Mouse (Mus musculus) heart, embryonic 15.5 days (tissue): ENCODE data around the gene Gm9970. TPM values are rescaled to one million over a fixed set of nuclear protein-coding genes. Genes with fewer than 3 reads are reported as not detected.
A peak's percentile ranks its signal among the peaks of the same experiment; 100 is the strongest.

Source experiments
- ATAC-seq: fragments of 200-750 bp; cut with Nextera tagmentation; replicated peaks from 2 replicates; pipeline ENCODE4 v1.8.0; 2017; ENCODE audit warnings: low read depth, moderate TSS enrichment; ENCODE audit not compliant: insufficient number of reproducible peaks, insufficient read depth, low FRiP score
- H3K27ac ChIP-seq: fragments of 300-500 bp; sonication (generic); 2 replicates; pipeline ENCODE4 v1.5.1; 2015; ENCODE audit warnings: mild to moderate bottlenecking, inconsistent platforms
- H3K27me3 ChIP-seq: fragments of 300-500 bp; sonication (generic); 2 replicates; pipeline ENCODE4 v1.6.1; 2015; ENCODE audit warnings: inconsistent platforms
- H3K36me3 ChIP-seq: fragments of 300-500 bp; sonication (generic); 2 replicates; pipeline ENCODE4 v1.6.1; 2015; ENCODE audit warnings: mild to moderate bottlenecking, inconsistent platforms
- H3K4me1 ChIP-seq: fragments of 300-500 bp; sonication (generic); replicated peaks from 2 replicates; pipeline ENCODE4 v1.6.1; 2015; ENCODE audit warnings: inconsistent platforms
- H3K4me2 ChIP-seq: fragments of 300-500 bp; sonication (generic); 2 replicates; pipeline ENCODE4 v1.6.1; 2015; ENCODE audit warnings: inconsistent platforms, mild to moderate bottlenecking, moderate library complexity
- H3K4me3 ChIP-seq: fragments of 300-500 bp; sonication (generic); 2 replicates; pipeline ENCODE4 v1.5.1; 2015; ENCODE audit warnings: mild to moderate bottlenecking, inconsistent platforms
- H3K9ac ChIP-seq: fragments of 300-500 bp; sonication (generic); 2 replicates; pipeline ENCODE4 v1.6.1; 2015; ENCODE audit warnings: mild to moderate bottlenecking, inconsistent platforms
- H3K9me3 ChIP-seq: fragments of 300-500 bp; sonication (generic); replicated peaks from 2 replicates; pipeline ENCODE4 v1.6.1; 2016; ENCODE audit warnings: inconsistent platforms
- WGBS: fragments of 180-500 bp; shearing (Covaris S2); methylation state at CpG from one replicate; pipeline ENCODE4 v1.1.7; 2015; ENCODE audit warnings: mixed read lengths; 5-methylcytosine and 5-hydroxymethylcytosine counted together
- polyA plus RNA-seq: library from polyadenylated mRNA; unstranded; fragments of >200 nt; fragmentation: Nextera tagmentation; extraction: Ambion mirVana; gene quantifications from 2 replicates; pipeline ENCODE4 v1.2.1, GENCODE M21; 2015

The Gm9970 gene
- polyA plus RNA-seq = 0.25 and 0.28 TPM in 2 replicates

DNA sequence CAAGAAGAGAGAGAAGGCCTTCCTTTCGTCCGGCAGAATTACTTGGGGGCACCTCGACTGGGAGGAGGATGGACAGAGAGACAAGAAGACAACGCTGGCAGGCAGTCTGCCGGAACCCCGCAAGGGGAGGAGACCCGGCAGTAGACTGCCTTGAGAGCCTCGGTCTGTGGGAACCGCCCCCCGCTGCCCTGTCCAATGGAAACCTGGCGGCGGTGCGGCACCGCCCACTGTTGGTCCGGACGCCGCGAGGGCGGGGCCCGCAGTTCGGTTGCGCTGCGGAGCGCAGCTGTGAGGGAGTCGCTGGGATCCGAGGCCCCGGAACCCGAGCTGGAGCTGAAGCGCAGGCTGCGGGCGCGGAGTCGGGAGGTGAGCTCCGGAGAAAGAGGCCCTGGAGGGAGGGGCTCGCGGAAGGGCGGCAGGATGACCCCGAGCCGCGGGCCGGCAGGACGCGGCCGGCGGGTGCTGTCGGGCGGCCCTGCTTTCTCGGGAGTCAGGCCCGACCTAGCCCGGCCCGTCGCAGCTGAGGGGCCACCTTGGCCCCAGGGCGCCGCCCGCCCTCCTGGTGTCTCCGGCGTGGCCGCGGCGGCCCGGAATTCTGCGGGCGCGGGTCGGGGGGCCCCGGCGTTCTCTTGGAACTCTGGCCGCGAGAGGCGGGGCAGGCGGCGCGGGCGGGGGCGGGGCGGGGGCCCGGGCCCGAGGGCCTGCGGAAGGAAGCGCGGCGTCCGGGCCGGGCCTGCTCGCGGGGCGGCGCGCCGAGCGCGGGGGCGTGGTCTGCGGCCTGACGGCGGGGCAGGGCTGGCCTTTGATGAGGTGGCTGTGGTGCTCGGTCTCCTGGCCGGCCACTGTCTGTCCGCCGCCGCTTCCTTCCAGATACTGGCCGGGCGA is at the start of gene Gm9970, which contains the start of gene Nrbp1:
Gene Gm9970 (minus strand): TSS at position 596 of the 885 bp plus-strand sequence.
Gene Nrbp1 (plus strand): TSS at position 228 of the 885 bp plus-strand sequence.
- Histone ChIP-seq H3K4me2 (peak within 1 kb of the TSS; percentile 88), H3K27me3 (no peaks in the 10 kb centered on the region), H3K36me3 (peaks cover 23% of the 10 kb centered on the region), H3K27ac (peak within 1 kb of the TSS; percentile 100), H3K4me1 (peaks cover 12% of the 10 kb centered on the region), H3K9ac (peak within 1 kb of the TSS; percentile 100), H3K9me3 (no peaks in the 10 kb centered on the region), H3K4me3 (peak within 1 kb of the TSS; percentile 100)
- ATAC-seq = peak; percentile 98
- WGBS = 1% methylated on average over 102 of the region's 103 CpGs

DNA sequence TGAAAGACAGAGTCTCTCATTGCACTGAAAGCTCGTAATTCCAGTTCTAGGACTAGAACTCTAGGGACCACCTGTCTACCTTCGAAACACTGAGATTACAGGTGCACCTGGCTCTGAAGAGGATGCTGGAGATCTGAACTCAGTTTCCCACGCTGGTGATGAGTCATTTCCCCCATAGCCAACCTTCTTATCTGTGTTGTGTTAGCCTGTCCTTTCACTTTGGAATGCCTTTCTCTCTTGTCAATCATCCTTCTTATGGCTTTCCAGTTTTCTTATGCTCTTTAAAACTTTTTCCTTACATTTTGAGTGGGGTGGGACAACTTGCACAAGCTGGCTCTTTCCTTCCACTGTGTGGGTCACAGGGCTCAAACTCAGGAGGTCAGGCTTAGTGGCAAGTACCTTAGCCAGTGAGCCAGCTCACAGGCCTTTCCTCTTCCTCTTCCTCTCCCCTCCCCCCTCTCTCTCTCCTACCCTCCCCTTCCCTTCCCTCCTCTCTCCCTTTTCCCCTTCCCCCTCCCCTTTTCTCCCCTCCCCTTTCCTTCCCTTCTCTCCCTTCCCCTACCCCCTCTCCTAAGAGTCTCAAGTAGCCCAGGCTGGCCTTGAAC is 48.7 kb upstream of the Gm9970 start:
- Histone ChIP-seq H3K4me1 (peaks cover 18% of the 10 kb centered on the region), H3K9ac (no peak overlapping the region), H3K4me3 (peak overlapping the region; percentile 63), H3K36me3 (peaks cover 24% of the 10 kb centered on the region), H3K9me3 (no peaks in the 10 kb centered on the region), H3K27ac (no peak overlapping the region), H3K4me2 (peak overlapping the region; percentile 74; the same call in 1 of the 2 replicates), H3K27me3 (no peaks in the 10 kb centered on the region)
- ATAC-seq = no peak
- WGBS = 56% methylated on average over 3 of the region's 3 CpGs

DNA sequence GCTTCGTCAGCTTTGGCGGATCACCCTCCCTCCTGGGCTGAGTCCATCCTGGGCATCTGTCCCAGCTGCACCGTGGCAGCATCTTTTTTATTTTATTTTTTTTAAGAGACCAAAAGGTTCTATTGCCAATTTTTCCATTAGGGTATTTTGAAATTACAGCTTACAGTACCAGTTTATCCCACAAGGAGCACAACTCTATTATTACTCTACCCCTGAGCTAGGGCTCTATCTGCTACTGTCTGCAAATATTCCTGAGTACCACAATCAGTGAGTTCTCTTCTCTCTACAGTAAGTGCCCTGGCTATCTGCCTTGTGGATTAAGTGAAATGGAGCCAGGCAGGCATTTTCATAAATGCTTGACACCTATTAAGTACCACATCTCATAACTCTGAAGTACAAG is 47.6 kb upstream of the Gm9970 start:
- H3K9me3 ChIP-seq = no peaks in the 10 kb centered on the region
- H3K9ac ChIP-seq = no peak overlapping the region
- WGBS = 78% methylated on average over 3 of the region's 3 CpGs
- peaks cover 15% of the 10 kb centered on the region for H3K4me1 ChIP-seq
- no peak overlapping the region for H3K4me2 ChIP-seq
- H3K4me3 ChIP-seq = no peak overlapping the region
- peaks cover 34% of the 10 kb centered on the region for H3K36me3 ChIP-seq
- no peak overlapping the region for H3K27ac ChIP-seq
- no peaks in the 10 kb centered on the region for H3K27me3 ChIP-seq
- ATAC-seq = no peak

DNA sequence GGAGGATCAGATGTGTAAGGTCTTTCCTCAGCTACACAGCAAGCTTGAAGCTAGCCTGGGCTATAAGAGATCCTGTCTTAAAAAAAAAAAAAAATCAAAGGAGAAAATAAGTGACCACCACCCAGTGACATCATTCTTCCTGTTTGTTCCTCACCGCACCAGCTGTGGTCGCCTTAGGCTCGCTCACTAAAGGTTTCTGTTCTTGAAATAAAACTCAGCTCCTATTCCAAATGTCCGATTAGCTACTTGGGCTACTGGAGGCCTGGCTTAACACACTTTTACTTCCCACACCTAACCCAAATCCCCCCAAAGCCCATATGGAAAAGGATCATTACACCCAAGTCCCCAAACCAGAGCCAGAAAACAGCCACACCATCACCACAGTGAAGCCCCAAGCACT is 47.2 kb upstream of the Gm9970 start:
- WGBS = 74% methylated on average over 4 of the region's 4 CpGs
- H3K9me3 ChIP-seq = no peaks in the 10 kb centered on the region
- no peak overlapping the region for H3K4me3 ChIP-seq
- H3K4me2 ChIP-seq = no peak overlapping the region
- no peaks in the 10 kb centered on the region for H3K27me3 ChIP-seq
- H3K4me1 ChIP-seq = peaks cover 15% of the 10 kb centered on the region
- peaks cover 38% of the 10 kb centered on the region for H3K36me3 ChIP-seq
- H3K9ac ChIP-seq = no peak overlapping the region
- H3K27ac ChIP-seq = no peak overlapping the region
- no peak for ATAC-seq

DNA sequence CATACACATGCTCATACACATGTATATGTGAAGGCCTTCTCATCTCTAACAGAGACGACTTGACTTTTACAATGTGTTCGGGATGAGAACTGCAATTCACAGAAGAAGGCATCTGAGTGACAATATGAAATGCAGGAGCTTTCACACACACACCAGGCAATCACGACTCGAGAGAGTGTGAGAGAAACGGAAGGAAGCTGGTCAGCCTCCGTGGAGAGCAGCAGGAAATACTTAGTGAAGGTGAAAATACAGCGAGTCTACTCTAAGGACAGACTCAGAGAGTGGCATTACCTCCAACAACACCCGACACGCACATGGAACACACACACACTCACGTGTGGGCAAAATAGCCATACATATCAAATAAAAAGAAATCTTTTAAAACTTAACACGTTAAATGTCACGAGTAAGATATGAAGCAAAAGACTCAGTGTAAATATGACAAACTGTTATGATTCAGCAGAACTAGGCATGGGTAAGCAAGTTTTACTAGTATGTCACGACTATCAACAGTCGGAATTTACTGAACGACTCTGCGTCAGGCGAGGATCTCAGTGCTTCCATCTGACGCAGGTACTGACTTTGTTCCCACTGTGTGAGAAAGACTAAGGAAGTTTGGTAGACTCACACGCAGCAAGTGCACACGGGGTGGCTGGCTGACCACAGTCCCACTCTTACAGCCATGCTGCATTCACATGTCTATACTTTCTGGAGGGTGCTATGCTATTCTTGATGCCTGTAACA is 38.4 kb upstream of the Gm9970 start:
- no peaks in the 10 kb centered on the region for H3K9me3 ChIP-seq
- H3K36me3 ChIP-seq = peaks cover 69% of the 10 kb centered on the region
- H3K4me3 ChIP-seq = no peak overlapping the region
- no peak overlapping the region for H3K27ac ChIP-seq
- H3K9ac ChIP-seq = no peak overlapping the region
- WGBS = 79% methylated on average over 20 of the region's 20 CpGs
- H3K27me3 ChIP-seq = no peaks in the 10 kb centered on the region
- no peak overlapping the region for H3K4me2 ChIP-seq
- ATAC-seq = no peak
- no peaks in the 10 kb centered on the region for H3K4me1 ChIP-seq

DNA sequence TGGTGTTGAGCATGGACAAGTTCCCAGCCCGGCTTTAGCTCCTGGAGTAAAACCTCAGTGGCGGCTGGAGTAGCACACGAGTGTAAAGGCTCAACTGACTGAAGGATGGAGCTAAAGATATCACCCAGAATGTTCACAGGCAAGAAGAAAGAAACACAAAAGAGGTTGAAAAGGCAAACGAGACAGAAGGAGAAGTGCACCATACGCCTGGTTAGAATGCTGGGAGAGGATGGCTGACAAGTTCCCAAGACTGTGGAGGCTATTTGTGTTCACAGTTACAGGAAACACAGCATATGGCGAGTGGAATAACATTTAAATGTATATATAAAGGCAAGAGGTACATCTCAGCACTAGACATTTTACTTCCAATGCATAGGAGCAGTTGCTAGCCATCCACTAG is 32.0 kb upstream of the Gm9970 start:
- Histone ChIP-seq H3K4me1 (no peaks in the 10 kb centered on the region), H3K9me3 (no peaks in the 10 kb centered on the region), H3K9ac (no peak overlapping the region), H3K27me3 (no peaks in the 10 kb centered on the region), H3K27ac (no peak overlapping the region), H3K36me3 (peaks cover 50% of the 10 kb centered on the region), H3K4me2 (no peak overlapping the region), H3K4me3 (no peak overlapping the region)
- no peak for ATAC-seq
- 79% methylated on average over 6 of the region's 6 CpGs for WGBS

DNA sequence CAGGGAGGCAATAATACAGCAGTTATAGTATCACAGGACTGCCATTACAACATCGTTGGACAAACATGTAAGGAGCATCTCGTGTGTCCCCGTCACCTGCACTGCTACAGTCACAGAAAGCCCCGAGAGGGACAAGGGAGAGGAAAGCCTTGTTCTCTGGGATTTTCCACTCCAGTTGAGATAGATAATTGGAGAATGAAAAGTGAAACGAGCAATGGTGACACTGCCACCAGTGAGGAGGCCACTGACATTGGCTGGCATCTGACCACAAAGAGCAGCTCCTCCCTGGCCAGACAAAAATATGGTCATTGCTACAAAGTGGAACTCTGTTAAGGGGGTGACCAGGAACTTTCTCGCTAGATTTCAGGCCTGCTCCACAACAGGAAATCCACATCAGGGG is 26.7 kb upstream of the Gm9970 start:
- no peaks in the 10 kb centered on the region for H3K27me3 ChIP-seq
- no peak for ATAC-seq
- no peaks in the 10 kb centered on the region for H3K4me1 ChIP-seq
- no peak overlapping the region for H3K27ac ChIP-seq
- no peak overlapping the region for H3K4me2 ChIP-seq
- H3K36me3 ChIP-seq = peaks cover 61% of the 10 kb centered on the region
- no peaks in the 10 kb centered on the region for H3K9me3 ChIP-seq
- WGBS = 79% methylated on average over 6 of the region's 6 CpGs
- H3K9ac ChIP-seq = no peak overlapping the region
- H3K4me3 ChIP-seq = no peak overlapping the region

DNA sequence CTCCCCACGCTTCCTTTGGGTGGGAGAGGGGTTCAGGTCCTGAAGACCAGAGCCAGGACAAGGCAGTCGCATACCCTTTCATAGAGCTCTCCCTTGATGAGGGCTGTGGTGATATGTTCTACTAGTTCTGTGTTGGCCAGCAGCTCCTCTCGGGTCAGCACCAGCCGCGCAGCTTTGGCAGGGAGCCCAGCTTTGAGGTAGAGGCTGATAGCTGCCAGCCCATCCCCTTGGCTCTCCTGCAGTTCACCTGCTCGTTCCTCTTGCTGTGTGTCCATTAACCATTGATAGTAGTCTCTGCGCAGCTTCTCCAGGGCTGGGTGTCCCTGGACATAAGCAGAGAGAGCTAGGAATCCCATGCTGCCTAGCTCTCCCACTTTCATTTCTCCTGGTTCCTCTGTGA is 25.1 kb upstream of the Gm9970 start:
- Histone ChIP-seq H3K9ac (no peak overlapping the region), H3K36me3 (peaks cover 68% of the 10 kb centered on the region), H3K27ac (no peak overlapping the region), H3K9me3 (no peaks in the 10 kb centered on the region), H3K27me3 (no peaks in the 10 kb centered on the region), H3K4me3 (no peak overlapping the region), H3K4me1 (no peaks in the 10 kb centered on the region), H3K4me2 (no peak overlapping the region)
- no peak for ATAC-seq
- 63% methylated on average over 7 of the region's 7 CpGs for WGBS

DNA sequence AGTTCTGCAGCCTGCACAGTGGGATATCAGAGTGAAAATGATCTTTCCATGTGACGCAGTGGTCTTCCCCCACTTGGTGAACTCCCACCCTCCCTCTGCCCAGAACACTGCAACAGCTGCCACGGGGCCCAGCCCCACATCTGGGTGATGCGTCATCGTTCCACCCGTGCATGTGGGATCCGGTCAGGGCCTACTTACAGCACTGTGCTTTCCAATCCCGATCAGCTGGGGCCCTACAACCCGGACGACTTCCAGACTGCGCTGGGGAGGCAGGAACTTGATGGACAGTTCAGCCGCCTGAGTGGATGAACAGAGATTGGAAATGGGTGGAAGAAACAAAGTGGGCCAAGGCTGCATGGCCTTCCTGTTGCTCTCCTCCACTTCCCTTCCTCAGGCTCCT is 16.6 kb upstream of the Gm9970 start:
- 82% methylated on average over 11 of the region's 11 CpGs for WGBS
- ATAC-seq = no peak
- no peaks in the 10 kb centered on the region for H3K9me3 ChIP-seq

DNA sequence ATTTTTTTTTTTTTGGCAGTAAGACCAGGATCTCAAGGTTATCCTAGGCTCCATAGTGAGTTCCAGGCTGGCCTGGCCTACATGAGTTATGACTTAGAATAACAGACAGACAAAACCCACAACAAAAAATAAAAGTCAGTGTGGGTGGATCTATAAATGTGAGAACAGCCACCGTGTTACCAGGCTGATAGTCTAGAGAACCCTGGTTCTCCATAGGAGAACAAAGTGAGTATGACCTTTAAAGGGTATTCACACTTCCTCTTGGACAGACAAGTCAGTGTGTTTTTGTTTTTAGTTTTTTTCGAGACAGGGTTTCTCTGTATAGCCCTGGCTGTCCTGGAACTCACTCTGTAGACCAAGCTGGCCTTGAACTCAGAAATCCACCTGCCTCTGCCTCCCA is 14.9 kb upstream of the Gm9970 start:
- Histone ChIP-seq H3K27ac (no peak overlapping the region), H3K9me3 (no peaks in the 10 kb centered on the region), H3K27me3 (no peaks in the 10 kb centered on the region), H3K4me2 (no peak overlapping the region), H3K36me3 (peaks cover 35% of the 10 kb centered on the region), H3K4me1 (peaks cover 26% of the 10 kb centered on the region), H3K9ac (no peak overlapping the region), H3K4me3 (no peak overlapping the region)
- ATAC-seq = no peak
- 76% methylated on average over 2 of the region's 2 CpGs for whole genome bisulfite sequencing

More for the DNA sequence above, 16.6 kb upstream of the Gm9970 start:
- peaks cover 15% of the 10 kb centered on the region for H3K4me1 ChIP-seq
- H3K27me3 ChIP-seq = no peaks in the 10 kb centered on the region
- H3K27ac ChIP-seq = no peak overlapping the region
- no peak overlapping the region for H3K4me2 ChIP-seq
- no peak overlapping the region for H3K4me3 ChIP-seq
- H3K36me3 ChIP-seq = peaks cover 43% of the 10 kb centered on the region
- no peak overlapping the region for H3K9ac ChIP-seq

DNA sequence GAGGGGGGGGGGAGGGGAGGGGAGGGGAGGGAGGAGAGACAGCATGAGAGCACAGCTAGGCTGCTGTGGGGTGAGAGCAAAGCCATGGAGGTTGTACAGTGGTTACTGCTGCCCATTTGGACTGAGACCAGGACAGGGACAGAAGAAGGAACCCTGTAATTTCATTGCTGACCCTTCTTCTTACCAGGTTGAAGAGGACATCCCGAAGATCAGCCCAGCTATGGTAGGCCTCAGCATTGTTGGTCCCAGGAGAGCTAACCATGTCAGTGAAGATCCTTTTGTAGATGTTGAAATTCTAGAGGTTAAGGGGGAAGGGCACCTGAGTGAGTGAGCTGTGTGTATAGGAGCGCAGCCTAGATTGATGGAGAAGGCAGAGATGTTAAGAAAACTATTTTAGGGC is 14.3 kb upstream of the Gm9970 start:
- Histone ChIP-seq H3K27ac (no peak overlapping the region), H3K4me1 (peaks cover 29% of the 10 kb centered on the region), H3K4me3 (no peak overlapping the region), H3K36me3 (peaks cover 39% of the 10 kb centered on the region), H3K9me3 (no peaks in the 10 kb centered on the region), H3K4me2 (no peak overlapping the region), H3K9ac (no peak overlapping the region), H3K27me3 (no peaks in the 10 kb centered on the region)
- no peak for ATAC-seq
- 87% methylated on average over 2 of the region's 2 CpGs for WGBS
